Mouse (Mus musculus) CH12.LX (cell line): ENCODE results near the gene Brat1. TPM values are rescaled to one million over a fixed set of nuclear protein-coding genes. Genes with fewer than 3 reads are reported as not detected.
A peak's percentile ranks its signal among the peaks of the same experiment; 100 is the strongest.

ENCODE experiments used
- DNase-seq: peaks from one replicate; pipeline ENCODE4 v3.0.0-alpha.2; 2013; ENCODE audit errors: extremely low read depth
- H3K27ac ChIP-seq: 2 replicates; pipeline ENCODE4 v1.5.1; 2012; ENCODE audit warnings: low read depth, mild to moderate bottlenecking, control low read depth, moderate library complexity; ENCODE audit not compliant: insufficient read depth
- H3K27me3 ChIP-seq: replicated peaks from 2 replicates; pipeline ENCODE3; 2012; ENCODE audit warnings: inconsistent platforms
- H3K36me3 ChIP-seq, 2 experiments: replicated peaks in 1 of 2; 2 replicates each; pipeline versions ENCODE3 to v1.6.1; 2012; ENCODE audit warnings: inconsistent platforms in 1 of 2, low read length in 1 of 2, mild to moderate bottlenecking in 1 of 2, mixed read lengths in 1 of 2, moderate library complexity in 1 of 2; ENCODE audit not compliant: control insufficient read depth in 1 of 2, insufficient read depth in 1 of 2
- H3K4me1 ChIP-seq, 2 experiments: 2 replicates each; pipeline ENCODE4 v1.6.1; 2012; ENCODE audit warnings: inconsistent platforms in 1 of 2, moderate library complexity in 1 of 2; ENCODE audit not compliant: insufficient read depth in 2 of 2, control insufficient read depth in 1 of 2
- H3K4me2 ChIP-seq: 2 replicates; pipeline ENCODE4 v1.6.1; 2012; ENCODE audit warnings: low read depth, mild to moderate bottlenecking, control low read depth; ENCODE audit not compliant: poor library complexity, insufficient read depth, severe bottlenecking
- H3K4me3 ChIP-seq, 3 experiments: fragments of 150-350 bp in 1 of 3; sonication (generic) in 1 of 3; replicated peaks in 1 of 3; 2 replicates each; pipeline versions ENCODE3 to v1.5.1; 2011 to 2012; ENCODE audit warnings: low read depth in 2 of 3, low read length in 2 of 3, mild to moderate bottlenecking in 2 of 3, moderate library complexity in 2 of 3, control low read depth in 1 of 3, improper control_type of control experiment in 1 of 3, inconsistent platforms in 1 of 3, mixed read lengths in 1 of 3; ENCODE audit not compliant: poor library complexity in 1 of 3
- H3K79me2 ChIP-seq: replicated peaks from 2 replicates; pipeline ENCODE4 v1.6.1; 2012; ENCODE audit warnings: mild to moderate bottlenecking, moderate library complexity; ENCODE audit not compliant: control insufficient read depth, poor library complexity, insufficient read depth, severe bottlenecking; ENCODE audit errors: extremely low read depth
- H3K9ac ChIP-seq: 2 replicates; pipeline ENCODE4 v1.6.1; 2012; ENCODE audit warnings: low read depth, mild to moderate bottlenecking, control low read depth, moderate library complexity; ENCODE audit not compliant: insufficient read depth
- H3K9me3 ChIP-seq: replicated peaks from 2 replicates; pipeline ENCODE3; 2012; ENCODE audit warnings: low read length, inconsistent platforms, mixed read lengths
- BHLHE40 ChIP-seq: IDR thresholded peaks from 2 replicates; pipeline ENCODE4 v1.6.1; 2011; ENCODE audit warnings: mild to moderate bottlenecking, low read depth, low read length, improper control_type of control experiment
- CHD2 ChIP-seq: IDR thresholded peaks from 2 replicates; pipeline ENCODE4 v1.6.1; 2011; ENCODE audit warnings: low read length, improper control_type of control experiment
- CTCF ChIP-seq, 2 experiments: IDR thresholded peaks in 1 of 2; conservative IDR thresholded peaks in 1 of 2; 2 replicates each; pipeline ENCODE4 v1.5.1; 2011 to 2012; ENCODE audit warnings: low read depth in 2 of 2, low read length in 2 of 2, improper control_type of control experiment in 1 of 2, inconsistent platforms in 1 of 2, mild to moderate bottlenecking in 1 of 2, moderate library complexity in 1 of 2
- ELF1 ChIP-seq: IDR thresholded peaks from 2 replicates; pipeline ENCODE4 v1.6.1; 2014; ENCODE audit warnings: low read depth, mild to moderate bottlenecking, inconsistent platforms, low read length, improper control_type of control experiment
- GABPA ChIP-seq: IDR thresholded peaks from 2 replicates; pipeline ENCODE4 v1.6.1; 2012; ENCODE audit warnings: low read depth, low read length, improper control_type of control experiment, inconsistent platforms; ENCODE audit not compliant: insufficient replicate concordance
- HCFC1 ChIP-seq: IDR thresholded peaks from 2 replicates; pipeline ENCODE4 v1.6.1; 2012; ENCODE audit warnings: low read depth, mild to moderate bottlenecking, inconsistent platforms, low read length, improper control_type of control experiment
- IRF4 ChIP-seq: IDR thresholded peaks from 2 replicates; pipeline ENCODE4 v1.6.1; 2014; ENCODE audit warnings: low read depth, mild to moderate bottlenecking, inconsistent platforms, low read length, improper control_type of control experiment
- JUN ChIP-seq: IDR thresholded peaks from 2 replicates; pipeline ENCODE4 v1.6.1; 2011; ENCODE audit warnings: low read depth, mild to moderate bottlenecking, low read length, improper control_type of control experiment, moderate library complexity; ENCODE audit not compliant: insufficient read depth
- KAT2A ChIP-seq: IDR thresholded peaks from 2 replicates; pipeline ENCODE4 v1.6.1; 2012; ENCODE audit warnings: low read length, improper control_type of control experiment, inconsistent platforms; ENCODE audit not compliant: insufficient replicate concordance
- MAFK ChIP-seq: IDR thresholded peaks from 2 replicates; pipeline ENCODE4 v1.6.1; 2011; ENCODE audit warnings: low read length, improper control_type of control experiment; ENCODE audit not compliant: insufficient replicate concordance
- MAX ChIP-seq: IDR thresholded peaks from 2 replicates; pipeline ENCODE4 v1.6.1; 2011; ENCODE audit warnings: low read length, improper control_type of control experiment
- MAZ ChIP-seq: IDR thresholded peaks from 2 replicates; pipeline ENCODE4 v1.6.1; 2012; ENCODE audit warnings: low read depth, mild to moderate bottlenecking, inconsistent platforms, low read length, improper control_type of control experiment, moderate library complexity
- MEF2A ChIP-seq: IDR thresholded peaks from 2 replicates; pipeline ENCODE4 v1.6.1; 2014; ENCODE audit warnings: low read depth, mild to moderate bottlenecking, inconsistent platforms, low read length, improper control_type of control experiment, borderline replicate concordance
- NRF1 ChIP-seq: IDR thresholded peaks from 2 replicates; pipeline ENCODE4 v1.6.1; 2014; ENCODE audit warnings: low read depth, mild to moderate bottlenecking, inconsistent platforms, low read length, improper control_type of control experiment, moderate library complexity
- POLR2AphosphoS2 ChIP-seq: IDR thresholded peaks from 2 replicates; pipeline ENCODE4 v1.6.1; 2011; ENCODE audit warnings: low read depth, low read length, improper control_type of control experiment
- RAD21 ChIP-seq: IDR thresholded peaks from 2 replicates; pipeline ENCODE4 v1.6.1; 2011; ENCODE audit warnings: low read depth, mild to moderate bottlenecking, low read length, improper control_type of control experiment, moderate library complexity
- RCOR1 ChIP-seq: conservative IDR thresholded peaks from 2 replicates; pipeline ENCODE4 v1.6.1; 2012; ENCODE audit warnings: low read depth, mild to moderate bottlenecking, inconsistent platforms, low read length, improper control_type of control experiment
- SMC3 ChIP-seq: IDR thresholded peaks from 2 replicates; pipeline ENCODE4 v1.6.1; 2011; ENCODE audit warnings: low read depth, low read length, improper control_type of control experiment
- TBP ChIP-seq: conservative IDR thresholded peaks from 2 replicates; pipeline ENCODE4 v1.6.1; 2011; ENCODE audit warnings: low read depth, low read length, improper control_type of control experiment
- ZC3H11A ChIP-seq: IDR thresholded peaks from 2 replicates; pipeline ENCODE4 v1.6.1; 2012; ENCODE audit warnings: low read depth, mild to moderate bottlenecking, inconsistent platforms, low read length, improper control_type of control experiment
- ZMIZ1 ChIP-seq: IDR thresholded peaks from 2 replicates; pipeline ENCODE4 v1.6.1; 2012; ENCODE audit warnings: low read depth, mild to moderate bottlenecking, inconsistent platforms, low read length, improper control_type of control experiment
- ZNF384 ChIP-seq: IDR thresholded peaks from 2 replicates; pipeline ENCODE4 v1.6.1; 2012; ENCODE audit warnings: low read depth, low read length, improper control_type of control experiment, inconsistent platforms
- dilution Hi-C: fragments of 300-500 bp; cut with MboI; formaldehyde crosslinking; loops from 2 replicates; pipeline ENCODE4 v1.14.3; 2020; ENCODE audit warnings: low sequenced_read_pairs; ENCODE audit not compliant: extremely low pct_unique_long_range_greater_than_20kb, extremely low pct_ligation_motif_present
- in situ Hi-C: fragments of 300-500 bp; cut with MboI; formaldehyde crosslinking; loops from 3 replicates; pipeline ENCODE4 v1.14.3; 2019; ENCODE audit warnings: low sequenced_read_pairs, low pct_ligation_motif_present, low pct_unique_long_range_greater_than_20kb, mixed read lengths
- polyA plus RNA-seq: library from polyadenylated mRNA; unstranded; fragments of >175 nt; gene quantifications from 2 replicates; pipeline ENCODE4 v1.2.1, GENCODE M21; 2012; ENCODE audit warnings: low read depth; ENCODE audit not compliant: insufficient read length
- total RNA-seq, 2 experiments: library from RNA; depleted of rRNA; stranded (reverse); fragments of 300-350 nt in 1 of 2; fragments of >200 nt in 1 of 2; gene quantifications; 2 replicates each; pipeline ENCODE4 v1.2.3; 2012 to 2014

The Brat1 gene
- total and polyA plus RNA-seq, 3 experiments: 9.8 to 15.0 (median 10.9) TPM

GRCm38 (mm10) chr5:140743706-140744131, 38.9 kb downstream of the Brat1 start:
- Histone ChIP-seq H3K9ac (no peak overlapping the region), H3K4me1 (peaks cover 14 to 55% of the 10 kb centered on the region in 2 experiments), H3K27ac (no peak overlapping the region), H3K4me3 (no peak overlapping the region), H3K36me3 (peaks cover 8 to 43% of the 10 kb centered on the region in 2 experiments), H3K4me2 (no peak overlapping the region), H3K79me2 (no peaks in the 10 kb centered on the region), H3K27me3 (no peaks in the 10 kb centered on the region), H3K9me3 (no peaks in the 10 kb centered on the region)
- dilution Hi-C loops: no loop called here
- DNase-seq: no peak
- in situ Hi-C loops: loop anchor here (5.0 to 10.0 kb wide), 3 partner anchors 36 to 199 kb away; partner anchors contain the start of gene Brat1
- TF ChIP-seq CTCF (conservative IDR thresholded peaks at IDR 0.05 in 1 of 2, IDR thresholded peaks at IDR 0.05 in 1 of 2; ENCODE audit: low read depth in 2 of 2, low read length in 2 of 2) (peak in 1 of 2 experiments; percentile 42; a peak in 2 of 4 replicates), ZC3H11A (no peak), SMC3 (peak; percentile 24)
- TF ChIP-seq, all 38 proteins: peak for 2

GRCm38 (mm10) chr5:140748425-140748824, 43.6 kb downstream of the Brat1 start:
- H3K27ac ChIP-seq: no peak overlapping the region; the same call in 1 of the 2 replicates
- in situ Hi-C loops: loop anchor here (10.0 kb wide), 1 partner anchor 204 kb away; no protein-coding TSS in a partner anchor
- dilution Hi-C loops: no loop called here

GRCm38 (mm10) chr5:140749062-140749875, 44.5 kb downstream of the Brat1 start:
- peak overlapping the region; percentile 95 for H3K27ac ChIP-seq
- TF ChIP-seq ZNF384 (no peak), NRF1 (no peak), MAFK (no peak), MAZ (0 out of 2 replicates have a peak, but pooled peaks have one; percentile 51), GABPA (no peak), RAD21 (peak; percentile 63), ZMIZ1 (0 out of 2 replicates have a peak, but pooled peaks have one; percentile 38), MAX (peak; percentile 72; the same call in 1 of the 2 replicates), POLR2AphosphoS2 (no peak), MEF2A (peak; percentile 59; the same call in 1 of the 2 replicates), SMC3 (peak; percentile 70), HCFC1 (peak; percentile 66), CHD2 (no peak), IRF4 (peak; percentile 69), BHLHE40 (peak; percentile 47), JUN (0 out of 2 replicates have a peak, but pooled peaks have one; percentile 1), TBP (no peak), RCOR1 (0 out of 2 replicates have a peak, but pooled peaks have one; percentile 47), KAT2A (no peak)

More at GRCm38 (mm10) chr5:140748425-140748824, 43.6 kb downstream of the Brat1 start:
- Histone ChIP-seq H3K27me3 (no peaks in the 10 kb centered on the region), H3K79me2 (no peaks in the 10 kb centered on the region), H3K4me2 (no peak overlapping the region), H3K4me3 (peak overlapping the region in 1 of 3 experiments; percentile 51), H3K36me3 (peaks cover 29 to 75% of the 10 kb centered on the region in 2 experiments), H3K9ac (no peak overlapping the region), H3K4me1 (peaks cover 16 to 40% of the 10 kb centered on the region in 2 experiments), H3K9me3 (peaks cover 14% of the 10 kb centered on the region)
- DNase-seq: no peak
- no peak for TF ChIP-seq CTCF (conservative IDR thresholded peaks at IDR 0.05 in 1 of 2, IDR thresholded peaks at IDR 0.05 in 1 of 2; ENCODE audit: low read depth in 2 of 2, low read length in 2 of 2)
- TF ChIP-seq ELF1: 0 out of 2 replicates have a peak, but pooled peaks have one; percentile 9

More at GRCm38 (mm10) chr5:140749062-140749875, 44.5 kb downstream of the Brat1 start:
- Histone ChIP-seq H3K4me1 (peaks cover 16 to 33% of the 10 kb centered on the region in 2 experiments), H3K27me3 (no peaks in the 10 kb centered on the region), H3K9ac (peak overlapping the region; percentile 84), H3K9me3 (peaks cover 14% of the 10 kb centered on the region), H3K79me2 (no peaks in the 10 kb centered on the region), H3K36me3 (peaks cover 29 to 74% of the 10 kb centered on the region in 2 experiments), H3K4me2 (peak overlapping the region; percentile 84), H3K4me3 (peak overlapping the region; percentile 51 to 64 (median 57))
- in situ Hi-C loops (loop anchor here (10.0 kb wide), 1 partner anchor 204 kb away; no protein-coding TSS in a partner anchor), dilution Hi-C loops (no loop called here)
- DNase-seq: peak; percentile 91
